ENCODE assay signal across 20 mouse cellular contexts in the genomic region with DNA sequence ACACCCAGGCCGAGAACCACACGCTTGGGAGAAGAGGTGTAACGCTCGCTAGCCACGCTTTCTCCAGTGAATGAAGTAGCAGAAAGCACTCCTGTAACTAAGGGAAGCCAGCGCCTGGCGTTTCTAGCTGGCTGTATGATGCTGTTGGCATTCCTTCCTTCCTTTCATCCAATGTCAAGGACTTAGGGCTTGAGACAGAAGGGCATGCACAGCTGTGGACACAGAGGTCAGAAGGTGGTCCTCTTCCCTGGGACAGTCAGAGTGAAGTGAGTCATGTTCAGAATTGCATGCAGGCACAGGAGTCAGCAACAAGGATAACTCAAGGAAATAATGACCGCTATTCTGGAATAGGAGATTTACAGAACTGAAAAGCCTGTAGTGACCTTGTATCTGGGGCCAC.
"Had no signal": no experiment of that assay in that cellular context is flagged by ENCODE, and none has a peak within 500 bp of the region (broad histone marks: within the 10 kb centered on the region; RNA-seq: fewer than 3 reads in every experiment).

No protein-coding gene starts in this region.

- H3K4me3 ChIP-seq: layer of hippocampus, adult 2 months; limb, embryonic 10.5 days; limb, embryonic 13.5 days; liver, embryonic 13.5 days; neural tube, embryonic 12.5 days; neural tube, embryonic 15.5 days had no signal

- H3K4me2 ChIP-seq: limb, embryonic 13.5 days; liver, embryonic 13.5 days; midbrain, embryonic 11.5 days; neural tube, embryonic 12.5 days; neural tube, embryonic 15.5 days had no signal

- H3K9me3 ChIP-seq: limb, embryonic 10.5 days; liver, embryonic 13.5 days; neural tube, embryonic 12.5 days; neural tube, embryonic 15.5 days had no signal

- DNase-seq: kidney, postnatal 25 days; layer of hippocampus, adult 9-11 months; liver; liver, embryonic 13.5 days; lung, adult 2 months; lung, postnatal 14 days; lung, postnatal 4 days; midbrain, embryonic 14.5 days; right cerebral cortex, adult 18-20 months; right cerebral cortex, postnatal 14 days; right cerebral cortex, postnatal 4 days; thymus, postnatal 25 days had no signal

- H3K9ac ChIP-seq: limb, embryonic 13.5 days; liver, embryonic 13.5 days; neural tube, embryonic 12.5 days; neural tube, embryonic 15.5 days had no signal

- H3K36me3 ChIP-seq: neural tube, embryonic 15.5 days had no signal

- H3K27ac ChIP-seq: kidney, postnatal 0 days; layer of hippocampus, adult 2 months; limb, embryonic 10.5 days; limb, embryonic 13.5 days; liver, embryonic 13.5 days; neural tube, embryonic 12.5 days; neural tube, embryonic 15.5 days; stomach, postnatal 0 days had no signal

- H3K27me3 ChIP-seq: limb, embryonic 13.5 days; liver, embryonic 13.5 days; neural tube, embryonic 12.5 days; neural tube, embryonic 15.5 days had no signal

- H3K4me1 ChIP-seq: limb, embryonic 13.5 days; liver, embryonic 13.5 days; neural tube, embryonic 12.5 days; neural tube, embryonic 15.5 days had no signal
